Mouse (Mus musculus): ENCODE measurements at regions not wholly inside any gene's neighbourhood (a gene's known extent, or its start where the extent isn't known, plus 50 kb on each side); places are given as distances from the start of the nearest gene placed in this dataset.

DNA sequence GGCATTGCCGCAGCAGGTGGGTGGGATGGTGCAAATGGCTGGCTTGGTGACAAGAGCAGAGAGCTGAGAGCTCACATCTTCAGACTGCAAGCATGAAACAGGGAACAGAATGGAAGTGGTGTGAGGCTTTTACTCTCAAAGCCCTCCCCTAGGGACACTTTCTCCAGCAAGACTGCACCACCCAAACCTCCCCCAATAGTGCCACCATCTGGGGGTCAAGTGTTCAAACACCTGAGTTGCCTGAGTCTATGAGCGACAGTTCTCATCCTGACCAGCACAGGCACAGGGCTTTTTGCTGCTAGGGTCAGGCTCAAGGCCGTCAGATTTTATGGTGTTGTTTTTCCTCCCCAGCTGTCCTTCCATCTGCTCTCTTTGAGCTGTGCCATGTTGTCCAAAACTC is 337.9 kb upstream of the Eif4g2 start:
- DNase-seq (ENCODE audit: low spot score in 2 of 2) = no peak

DNA sequence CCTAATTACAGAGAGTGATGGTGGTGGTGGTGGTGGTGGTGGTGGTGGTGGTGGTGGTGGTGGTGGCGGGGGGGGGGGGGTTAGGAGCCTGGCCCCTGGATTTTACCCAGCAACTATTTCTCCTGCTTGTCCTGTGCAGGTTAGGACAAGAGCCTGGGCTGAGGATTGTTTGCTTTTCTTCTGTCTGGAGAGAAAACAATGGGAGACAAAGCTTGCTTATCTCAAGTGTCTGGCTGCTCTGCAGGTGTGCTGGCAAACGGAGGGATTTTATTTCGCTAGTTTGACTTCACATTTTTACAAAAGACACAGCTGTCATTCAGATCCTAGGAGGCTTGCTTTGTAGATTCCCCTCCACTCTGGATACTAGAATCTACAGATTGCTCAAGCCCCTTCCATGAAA is 334.9 kb upstream of the Eif4g2 start:
- no peak for DNase-seq (ENCODE audit: low spot score in 2 of 2)

DNA sequence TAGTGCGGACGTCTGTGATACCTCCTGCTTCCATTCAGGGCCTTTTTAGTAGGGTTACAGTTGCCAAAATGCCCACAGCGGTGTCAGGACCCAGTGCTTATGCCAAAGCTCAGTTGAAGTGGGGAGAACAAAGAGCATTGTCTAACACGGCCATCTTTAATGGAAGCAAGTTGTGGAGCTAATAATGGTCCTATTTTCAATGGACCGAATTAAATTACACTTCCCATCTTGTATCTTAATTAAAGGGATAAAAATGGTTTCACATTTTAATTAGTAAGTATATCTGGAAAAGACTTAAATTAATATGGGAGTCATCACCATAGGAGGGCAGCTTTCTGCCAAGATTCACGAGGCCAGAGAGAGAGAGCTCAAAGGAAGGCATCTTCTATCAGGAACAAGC is 333.2 kb upstream of the Eif4g2 start:
- DNase-seq (ENCODE audit: low spot score in 2 of 2) = no peak

DNA sequence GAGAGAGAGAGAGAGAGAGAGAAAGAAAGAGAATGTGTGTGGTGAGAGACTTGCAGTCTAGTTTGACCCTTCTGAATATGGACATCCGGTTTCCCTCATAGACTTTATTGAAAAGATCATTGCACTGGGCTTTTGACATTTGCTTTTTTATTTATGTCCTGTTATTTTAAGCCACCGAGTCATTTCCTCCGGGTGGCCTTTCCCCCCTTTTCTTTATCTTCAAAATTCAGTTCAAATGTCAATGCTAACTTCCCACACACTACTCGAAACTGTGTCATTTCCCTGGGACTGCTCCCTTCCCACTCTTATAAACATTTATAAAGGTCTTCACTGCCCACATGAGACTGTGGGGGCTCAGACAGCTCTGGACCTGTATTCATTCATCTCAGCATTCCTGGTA is 330.9 kb upstream of the Eif4g2 start:
- DNase-seq (ENCODE audit: low spot score in 2 of 2) = no peak

DNA sequence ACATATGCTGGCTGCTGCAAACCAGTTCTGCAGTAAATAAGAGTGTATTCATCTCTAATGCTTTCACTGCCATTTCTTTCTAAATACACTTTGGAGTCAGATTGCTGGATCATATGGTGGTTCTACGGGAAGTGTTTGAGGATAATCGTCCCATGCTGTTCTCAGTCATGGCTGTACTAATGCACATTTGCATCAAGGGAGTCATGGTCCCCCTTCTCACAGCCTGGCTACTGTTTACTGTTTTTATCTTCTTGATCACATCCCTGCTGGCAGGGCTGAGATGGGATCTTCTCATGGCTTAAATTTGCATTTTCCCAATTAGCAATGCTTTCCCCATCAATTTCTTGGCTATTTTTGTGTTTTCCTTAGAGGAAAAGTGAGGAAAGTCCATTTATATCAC is 330.1 kb upstream of the Eif4g2 start:
- no peak for DNase-seq (ENCODE audit: low spot score in 2 of 2)

DNA sequence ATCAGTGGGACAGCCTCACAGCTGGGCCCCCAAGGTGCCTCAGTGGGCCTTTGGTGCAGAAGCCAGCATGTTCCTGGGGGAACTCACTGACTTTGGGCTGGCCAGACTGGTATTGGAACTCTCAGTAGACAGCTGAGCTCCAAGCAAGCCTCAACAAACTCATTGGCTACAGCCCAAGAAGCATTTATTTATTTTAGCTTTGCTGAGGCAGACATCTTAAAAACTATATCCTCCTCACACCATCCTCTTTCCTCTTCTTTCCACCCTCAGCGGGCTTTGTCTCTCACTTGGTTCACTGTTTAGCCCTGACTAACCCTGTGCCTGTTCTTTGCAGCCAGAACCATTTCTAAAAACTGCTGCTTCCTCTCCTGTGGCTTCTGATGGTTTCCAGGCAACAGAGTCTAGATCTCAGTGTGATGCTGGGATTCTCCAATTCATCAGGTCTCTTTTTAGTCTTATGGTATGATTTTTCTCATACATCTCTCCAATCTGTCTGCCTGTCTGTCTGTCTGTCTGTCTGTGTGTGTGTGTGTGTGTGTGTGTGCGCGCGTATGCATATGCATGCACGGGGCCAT is 328.6 kb upstream of the Eif4g2 start:
- DNase-seq (ENCODE audit: low spot score in 2 of 2) = no peak

DNA sequence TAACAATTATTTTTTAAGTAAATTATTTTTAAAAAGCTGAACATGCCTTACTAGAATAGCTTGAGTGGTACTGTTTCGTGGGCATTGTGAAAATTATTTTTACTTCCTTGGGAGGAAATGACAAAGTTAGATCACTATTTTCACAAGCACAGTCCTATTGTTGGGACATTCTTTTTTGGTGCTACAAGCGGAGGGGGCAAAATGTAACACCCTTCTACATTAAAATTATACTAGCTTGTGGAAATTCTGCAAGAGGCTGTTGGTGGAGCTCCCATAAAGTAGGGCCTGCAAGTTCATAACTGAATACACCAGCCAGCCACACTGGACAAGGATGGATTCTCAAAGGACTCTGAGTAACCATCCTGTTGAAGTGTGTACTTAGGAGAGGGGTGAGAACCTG is 313.1 kb upstream of the Eif4g2 start:
- no peak for DNase-seq (ENCODE audit: low spot score in 2 of 2)

DNA sequence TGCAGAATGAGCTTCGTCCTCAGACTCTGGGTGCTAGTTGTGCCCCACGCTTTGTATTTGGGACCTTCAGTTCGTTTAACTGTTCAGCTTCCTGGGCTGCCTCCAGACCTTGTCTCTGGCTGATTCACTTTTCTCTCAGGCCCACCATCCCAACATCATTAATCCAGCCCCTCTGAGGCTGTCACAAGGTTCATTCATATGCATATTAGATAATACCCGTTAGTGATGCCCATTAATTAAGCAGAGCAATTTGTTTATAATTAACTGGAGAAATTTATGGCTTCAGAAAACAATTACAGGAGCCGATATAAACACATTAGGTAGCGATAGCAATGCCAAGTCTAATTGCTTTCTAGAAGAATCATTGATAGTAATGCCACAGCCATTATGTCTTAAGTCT is 312.3 kb upstream of the Eif4g2 start:
- DNase-seq (ENCODE audit: low spot score in 2 of 2) = no peak

DNA sequence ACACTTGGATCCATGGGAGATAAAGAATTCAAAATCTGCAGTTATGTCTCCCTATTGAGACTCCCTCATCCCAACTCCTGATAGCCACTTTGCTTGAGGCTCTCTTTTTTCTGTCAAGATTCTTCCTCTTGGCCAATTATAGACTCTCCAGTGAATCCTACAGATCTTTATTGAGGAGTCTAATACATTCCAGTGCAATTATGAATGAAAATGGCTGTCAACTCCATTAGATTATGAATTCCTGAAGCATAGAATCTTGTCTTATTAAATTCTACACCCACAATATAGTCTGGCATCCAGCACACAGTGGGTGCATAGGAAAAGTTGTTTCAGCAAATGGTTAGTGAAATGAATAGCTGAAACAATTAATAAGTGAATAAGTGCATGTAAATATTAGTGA is 311.0 kb upstream of the Eif4g2 start:
- no peak for DNase-seq (ENCODE audit: low spot score in 2 of 2)

DNA sequence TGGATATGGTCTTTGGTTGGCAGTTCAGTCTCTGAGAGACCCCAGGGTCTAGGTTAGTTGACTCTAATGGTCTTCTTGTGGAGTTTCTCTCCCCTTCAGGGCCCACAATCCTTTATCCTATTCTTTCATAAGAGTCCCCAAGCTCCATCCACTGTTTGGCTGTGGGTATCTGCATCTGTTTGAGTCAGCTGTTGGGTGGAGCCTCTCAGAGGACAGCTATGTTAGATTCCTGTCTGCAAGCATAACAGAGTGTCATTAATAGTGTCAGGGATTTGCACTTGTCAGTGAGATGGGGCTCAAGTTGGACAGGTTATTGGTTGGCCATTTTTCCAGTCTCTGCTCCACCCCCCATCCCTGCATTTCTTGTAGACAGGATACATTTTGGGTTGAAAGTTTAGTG is 306.9 kb upstream of the Eif4g2 start:
- no peak for DNase-seq (ENCODE audit: low spot score in 2 of 2)

DNA sequence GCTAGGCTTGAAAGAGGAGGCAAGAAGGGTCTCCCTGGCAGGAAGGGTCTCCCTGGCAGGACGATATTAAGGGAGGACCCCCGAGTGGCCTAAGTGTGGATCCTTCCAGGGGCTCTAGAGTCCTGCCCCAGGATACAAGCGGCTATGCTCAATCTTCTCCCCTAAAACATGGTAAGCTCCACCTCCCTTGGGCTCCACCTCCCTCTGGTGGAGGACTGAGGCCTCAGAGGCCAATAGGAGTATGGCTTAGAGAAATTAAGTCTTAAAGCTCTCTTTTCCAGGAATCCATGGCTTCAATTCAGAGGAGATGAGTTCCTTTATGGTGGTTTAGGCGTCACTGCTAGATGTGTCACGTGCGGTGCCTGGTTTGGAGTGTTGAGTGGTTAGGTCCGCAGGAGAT is 291.7 kb upstream of the Eif4g2 start:
- DNase-seq (ENCODE audit: low spot score in 2 of 2) = no peak

DNA sequence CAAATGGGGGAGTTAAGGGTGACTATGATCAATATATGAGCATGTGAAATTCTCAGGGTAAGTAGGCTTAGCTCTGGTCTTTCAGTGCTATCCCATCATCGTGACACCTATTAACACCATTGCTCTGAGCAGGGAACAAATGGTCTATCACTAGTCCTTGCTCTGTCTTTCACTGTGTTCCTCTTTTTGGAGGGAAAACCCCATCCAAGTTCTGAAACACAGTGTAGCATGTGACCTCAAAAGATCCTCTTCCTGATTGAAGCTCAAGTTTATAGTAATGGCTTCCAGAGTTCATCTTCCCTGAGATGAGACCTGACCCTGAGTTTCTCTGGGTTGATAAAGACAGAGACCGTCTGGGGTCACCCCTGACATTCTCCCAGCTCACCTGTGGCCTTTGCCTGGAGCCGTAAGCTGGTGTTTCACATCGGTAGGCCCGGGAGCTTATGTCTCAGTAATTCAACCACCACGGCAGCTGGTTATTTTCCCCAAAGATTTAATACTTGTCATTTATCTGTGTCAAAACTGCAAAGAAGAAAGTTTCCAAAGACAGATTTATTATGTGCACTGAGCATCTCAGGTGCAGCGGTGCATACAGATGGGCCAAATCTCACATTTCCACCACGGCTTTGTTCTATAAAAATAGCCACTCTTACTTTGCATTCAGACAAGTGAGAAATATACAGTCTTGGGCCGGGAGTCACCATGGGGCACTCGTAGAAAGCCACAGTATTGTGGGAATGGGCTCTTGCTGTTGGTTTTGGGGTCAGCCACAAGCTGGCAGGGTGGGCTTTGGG is 290.7 kb upstream of the Eif4g2 start:
- DNase-seq (ENCODE audit: low spot score in 2 of 2) = no peak

DNA sequence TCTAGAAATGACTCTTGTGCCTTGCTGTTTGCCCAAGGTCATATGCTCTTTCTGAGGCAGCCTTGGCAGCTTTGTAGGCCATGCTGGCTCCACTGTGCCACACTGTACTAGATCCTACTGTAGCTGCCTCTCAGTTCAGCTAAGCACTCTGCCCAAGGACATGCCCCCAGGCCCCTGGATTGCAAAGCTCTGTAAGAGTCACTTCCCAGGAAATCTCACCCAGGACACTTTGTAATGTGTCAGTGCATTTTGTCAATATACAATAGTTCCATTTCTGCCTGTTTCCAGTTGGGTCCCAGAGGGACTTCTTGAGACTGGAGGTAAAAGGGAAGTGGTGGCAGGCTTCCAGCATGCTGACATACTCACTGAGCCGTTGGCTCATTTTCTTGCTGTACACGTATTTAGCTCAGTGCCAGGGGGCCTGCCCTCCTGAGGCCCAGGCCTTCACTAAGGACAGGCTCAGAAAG is 287.6 kb upstream of the Eif4g2 start:
- DNase-seq (ENCODE audit: low spot score in 2 of 2) = peak in 1 of 2 experiments; percentile 14

DNA sequence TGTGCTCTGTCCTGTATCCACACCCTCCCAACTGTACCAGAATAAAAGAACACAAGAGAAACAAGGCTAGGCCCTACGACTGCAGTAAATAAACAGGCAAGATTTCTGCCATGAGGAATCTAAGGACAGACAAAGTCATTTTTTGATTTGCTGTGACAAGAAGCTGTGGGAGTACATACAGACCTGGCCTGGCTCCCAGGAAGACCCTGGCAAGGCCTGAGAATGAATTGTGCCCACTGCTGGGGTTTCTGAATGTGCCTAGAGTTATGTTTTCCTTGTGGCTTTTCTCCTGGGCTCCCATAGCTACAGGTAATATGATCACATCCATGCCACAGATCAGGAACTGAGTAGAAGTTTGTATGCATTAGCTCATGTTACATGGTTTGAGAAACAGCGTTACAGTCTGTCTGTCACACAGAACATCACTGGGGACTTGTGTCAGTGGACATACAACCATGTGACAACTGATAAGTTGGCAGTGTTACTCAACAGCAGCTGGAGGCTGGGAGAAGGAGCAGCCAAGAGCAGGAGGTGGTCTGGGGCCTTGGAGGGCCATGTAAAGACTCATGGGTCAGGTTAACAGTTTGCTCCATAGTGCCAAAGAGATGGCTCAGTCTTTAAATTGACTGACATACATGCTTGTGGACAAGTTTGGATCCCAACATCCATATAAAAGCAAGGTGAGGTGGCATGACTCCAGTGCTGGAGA is 285.6 kb upstream of the Eif4g2 start:
- DNase-seq (ENCODE audit: low spot score in 2 of 2) = no peak

DNA sequence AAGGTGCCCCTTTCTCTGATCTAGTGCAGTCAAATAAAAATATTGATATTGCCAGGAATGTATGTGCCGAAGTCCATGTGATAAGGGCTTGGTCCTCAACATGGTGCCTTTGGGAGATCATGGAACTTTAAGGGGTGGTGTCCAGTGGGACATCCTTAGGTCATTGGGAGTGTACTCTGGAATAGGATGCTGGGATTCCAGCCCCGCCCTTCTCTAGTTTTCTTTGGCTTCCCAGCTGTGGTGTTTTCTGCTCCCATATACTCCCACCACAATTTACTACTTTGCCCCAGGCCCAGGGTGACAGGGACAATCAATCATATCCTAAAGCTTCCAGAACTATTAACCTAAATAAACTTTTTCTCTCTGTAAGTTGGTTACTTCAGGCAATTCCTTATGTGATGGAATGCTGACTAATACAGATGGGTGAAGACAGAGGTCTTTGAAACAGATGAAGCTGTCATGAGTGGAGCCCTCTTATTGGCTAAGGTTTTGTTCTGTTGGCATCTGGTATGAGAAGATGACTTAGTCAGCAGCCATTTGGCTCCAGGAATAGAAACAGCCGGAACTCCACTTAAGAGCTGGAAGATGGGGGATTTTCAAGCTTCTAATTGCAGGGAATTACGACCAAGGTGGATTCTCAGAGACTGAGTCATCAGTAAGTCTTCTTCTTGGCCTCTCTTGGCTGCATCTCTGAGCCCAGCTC is 284.3 kb upstream of the Eif4g2 start:
- DNase-seq (ENCODE audit: low spot score in 2 of 2) = no peak

DNA sequence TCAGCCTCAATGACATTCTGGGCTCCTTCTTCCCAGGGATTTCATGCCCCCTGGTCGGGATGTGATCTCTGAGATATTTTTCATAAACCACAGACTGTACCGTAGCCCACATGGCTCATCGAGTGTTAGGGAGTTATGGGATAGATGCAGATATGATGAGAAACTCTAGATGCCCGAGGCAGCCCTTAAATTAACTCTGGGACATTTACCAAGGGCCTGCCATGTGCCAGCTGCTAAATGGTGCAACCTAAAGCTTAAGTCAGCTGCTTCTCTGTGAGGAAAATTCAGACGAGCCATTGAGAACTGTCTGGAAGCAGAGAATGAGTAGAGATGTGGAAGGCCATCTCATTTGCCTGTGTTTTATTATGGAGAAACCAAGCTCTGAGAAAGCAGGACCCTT is 282.6 kb upstream of the Eif4g2 start:
- no peak for DNase-seq (ENCODE audit: low spot score in 2 of 2)

DNA sequence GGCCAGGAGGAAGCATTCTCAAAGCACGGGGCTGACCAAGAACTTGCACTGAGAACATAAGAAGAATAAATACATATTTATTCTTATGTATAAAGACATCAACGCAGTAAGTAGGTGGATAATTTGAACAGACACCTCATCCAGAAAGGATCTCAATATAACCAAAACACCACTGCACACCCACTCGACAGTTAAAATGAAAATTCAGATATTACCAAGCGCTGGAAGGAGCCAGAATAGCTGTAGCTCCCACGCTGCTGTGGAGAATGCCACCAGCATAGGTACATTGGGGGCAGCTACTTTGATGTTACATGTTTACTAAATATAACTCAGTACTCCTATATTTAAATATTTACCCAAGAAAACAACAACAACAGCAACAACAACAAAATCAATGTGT is 280.4 kb upstream of the Eif4g2 start:
- no peak for DNase-seq (ENCODE audit: low spot score in 2 of 2)

DNA sequence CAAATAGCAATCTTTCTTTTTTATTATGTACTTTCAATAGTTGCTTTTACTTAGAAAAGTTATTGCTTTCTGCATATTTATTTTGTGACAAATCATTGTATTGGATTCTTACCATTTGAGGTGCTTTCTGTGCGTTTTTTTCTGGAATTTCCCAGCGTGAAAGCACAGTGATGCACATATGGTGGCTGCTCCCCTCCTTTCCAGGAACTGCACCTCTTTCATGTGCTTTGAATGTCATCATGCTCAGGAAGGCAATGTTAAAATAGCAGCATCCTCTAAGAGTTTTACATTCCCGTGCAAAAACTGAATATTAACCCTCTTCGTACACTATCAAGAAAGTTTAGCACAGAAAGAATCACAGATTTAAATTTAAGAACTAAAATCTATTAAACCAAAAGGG is 279.8 kb upstream of the Eif4g2 start:
- no peak for DNase-seq (ENCODE audit: low spot score in 2 of 2)

DNA sequence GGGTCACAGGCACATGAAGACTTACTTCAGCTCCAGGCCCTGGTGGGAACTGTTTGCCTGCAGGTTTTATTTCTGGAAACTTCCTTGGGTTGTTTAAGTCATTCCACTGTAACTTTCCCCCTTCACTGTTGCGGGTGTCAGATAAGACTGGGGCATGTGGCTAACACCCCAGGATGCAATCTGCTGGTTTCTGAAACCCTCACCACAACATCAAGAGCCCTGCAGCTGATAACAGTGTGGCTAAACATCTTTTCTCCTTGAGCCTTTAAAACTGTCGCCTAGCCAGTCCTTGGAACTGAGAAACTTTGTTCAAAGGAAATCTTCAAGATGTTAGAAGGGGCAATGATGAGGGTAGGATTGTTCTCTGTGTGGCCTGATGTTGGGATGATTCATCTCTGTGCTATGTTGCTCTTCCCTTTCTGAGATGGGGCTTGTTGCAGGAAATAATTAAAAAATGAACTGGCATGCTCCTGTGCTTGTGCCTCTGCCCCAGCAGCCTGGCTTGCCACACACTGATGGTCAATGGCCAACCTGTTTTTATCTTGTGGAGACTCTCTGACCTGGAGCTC is 272.3 kb upstream of the Eif4g2 start:
- DNase-seq (ENCODE audit: low spot score in 2 of 2) = no peak

DNA sequence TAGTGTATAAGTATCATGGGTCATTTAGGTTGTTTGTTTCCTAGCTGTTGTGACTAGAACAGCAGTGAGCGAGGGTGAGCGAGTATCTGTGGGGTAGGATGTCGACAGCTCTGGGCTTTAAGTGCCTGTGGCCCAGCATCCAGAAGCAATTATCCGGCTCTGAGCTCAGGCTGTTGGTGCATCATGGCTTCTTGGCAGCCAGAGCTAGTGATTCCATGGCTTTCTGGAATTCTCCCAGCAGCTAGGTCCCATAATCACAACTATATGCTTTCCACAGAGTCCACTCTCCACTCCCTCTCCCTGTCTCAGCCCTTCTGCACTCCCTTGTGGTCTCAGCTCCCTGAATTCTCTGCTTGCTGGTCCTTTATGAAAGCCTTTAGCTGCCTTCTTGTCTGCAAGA is 271.2 kb upstream of the Eif4g2 start:
- DNase-seq (ENCODE audit: low spot score in 2 of 2) = no peak

DNA sequence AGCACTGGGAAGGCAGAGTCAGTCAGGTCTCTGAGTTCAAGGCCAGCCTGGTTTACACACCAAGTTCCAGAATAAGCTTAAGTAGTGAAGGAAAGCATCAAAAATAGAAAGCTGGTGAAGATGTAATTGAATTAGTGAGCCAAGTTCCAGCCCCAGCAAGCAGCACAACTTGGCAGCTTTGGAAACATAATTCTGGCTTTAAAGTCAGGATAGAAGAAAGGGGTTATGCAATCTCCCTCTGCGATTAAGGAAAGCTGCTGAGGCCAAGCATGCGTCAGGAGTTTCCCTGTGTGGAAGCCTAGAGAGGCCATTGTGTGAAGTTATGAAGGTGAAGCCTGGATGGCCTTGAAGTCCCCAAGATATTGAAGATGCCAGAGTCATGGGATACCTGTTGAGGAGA is 269.3 kb upstream of the Eif4g2 start:
- DNase-seq (ENCODE audit: low spot score in 2 of 2) = no peak

DNA sequence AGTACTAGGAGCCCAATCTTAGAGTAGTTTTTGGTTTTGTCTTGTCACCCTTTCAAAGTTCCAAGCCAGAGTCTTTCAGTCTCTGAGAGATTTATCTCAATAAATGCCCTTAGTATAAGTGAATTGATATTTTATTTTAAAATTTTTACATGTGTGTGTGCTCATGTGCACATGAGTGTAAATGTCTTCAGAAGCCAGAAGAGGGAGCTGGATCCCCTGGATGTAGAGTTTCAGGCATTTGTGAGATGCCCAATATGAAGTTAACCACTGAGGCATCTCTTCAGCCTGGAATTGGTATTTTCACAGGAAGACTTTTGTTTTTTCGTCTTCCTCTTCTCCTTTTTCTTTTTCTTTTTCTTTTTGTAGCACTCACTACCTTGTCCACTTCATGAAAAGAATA is 262.3 kb upstream of the Eif4g2 start:
- DNase-seq (ENCODE audit: low spot score in 2 of 2) = no peak
